Mouse (Mus musculus) lung, postnatal 36 days (tissue): ENCODE results near the gene Aamdc.

Experiments used
- DNase-seq: peaks from one replicate; pipeline ENCODE4 v3.0.0; 2022; ENCODE audit warnings: mixed read lengths

The Aamdc gene

DNA sequence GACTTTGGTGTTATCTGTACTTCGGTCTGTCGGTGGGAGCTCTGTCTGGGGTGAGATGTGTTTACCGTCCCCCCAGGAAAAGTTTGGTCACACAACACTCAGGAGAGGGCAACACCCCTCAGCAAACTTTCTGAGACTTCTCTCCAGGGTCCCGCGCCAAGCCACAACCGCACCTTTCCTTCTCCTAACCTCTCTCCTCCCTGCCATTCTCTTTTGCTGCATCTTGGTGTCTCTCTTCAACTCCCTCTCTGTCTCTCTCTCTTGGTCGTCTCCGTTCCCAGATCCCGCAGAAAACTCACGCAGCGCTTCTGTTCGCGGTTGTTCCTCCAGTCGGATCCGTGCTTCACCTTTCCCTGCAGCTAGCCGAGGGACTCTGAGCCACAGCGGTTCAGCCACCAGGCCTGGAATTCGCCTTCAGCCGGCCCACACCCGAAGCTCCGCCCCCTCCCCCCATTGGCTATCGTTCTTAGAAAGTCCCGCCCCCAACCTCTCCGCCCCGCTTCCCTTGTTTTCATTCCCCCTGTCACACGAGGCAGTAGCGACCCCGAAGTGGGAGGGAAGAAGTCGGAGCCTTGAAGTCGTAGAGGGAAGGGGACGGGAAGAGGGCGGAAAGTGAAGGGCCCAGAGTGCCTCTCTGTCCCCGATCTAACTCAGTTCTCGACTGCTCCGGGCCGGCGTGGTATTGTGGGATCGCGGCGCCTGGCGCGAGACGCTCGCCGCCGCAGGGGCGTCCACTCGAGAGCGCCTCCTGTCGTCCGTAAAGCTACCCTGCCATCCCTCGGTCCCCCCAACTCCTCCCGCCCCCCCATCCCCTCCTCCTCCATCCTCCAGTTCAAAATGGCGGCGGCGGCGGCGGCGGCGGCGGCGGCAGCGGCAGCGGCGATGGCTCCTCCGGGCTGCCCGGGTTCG, at the start of gene Aamdc, which contains the start of gene Rsf1:
Gene Aamdc, minus strand, starts transcription at position 431 of the 909 bp plus-strand sequence.
Gene Rsf1, plus strand, starts transcription at position 823 of the 909 bp plus-strand sequence.
- peak; percentile 97 for DNase-seq

GRCm38 (mm10) chr7:97623402-97623801, 44.1 kb upstream of the Aamdc start:
- DNase-seq = no peak

- DNase-seq = no peak
Measured at GRCm38 (mm10) chr7:97622676-97623075, 43.4 kb upstream of the Aamdc start.

- no peak for DNase-seq
Measured at GRCm38 (mm10) chr7:97621346-97621745, 42.0 kb upstream of the Aamdc start.

DNA sequence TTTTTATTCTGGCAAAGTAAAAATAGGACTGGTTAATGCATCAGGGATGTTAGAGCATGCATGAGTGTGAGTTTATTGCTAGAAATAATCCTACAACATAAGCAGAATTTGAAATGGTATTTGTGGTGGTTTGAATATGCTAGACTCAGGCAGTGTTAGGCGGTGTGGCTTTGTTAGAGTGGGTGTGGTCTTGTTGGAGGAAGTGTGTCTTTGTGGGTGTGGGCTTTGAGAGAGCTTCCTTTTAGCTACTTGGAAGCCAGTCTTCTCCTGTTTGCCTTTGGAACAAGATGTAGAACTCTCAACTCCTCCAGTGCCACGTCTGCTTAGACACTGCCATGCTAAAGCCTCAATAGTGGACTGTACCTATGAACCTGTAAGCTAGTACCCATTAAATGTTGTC, 19.3 kb upstream of the Aamdc start:
- DNase-seq = peak; percentile 37

- DNase-seq = no peak
Measured at GRCm38 (mm10) chr7:97593535-97593934, 14.2 kb upstream of the Aamdc start.

GRCm38 (mm10) chr7:97592396-97592795, 13.1 kb upstream of the Aamdc start:
- DNase-seq = no peak

DNA sequence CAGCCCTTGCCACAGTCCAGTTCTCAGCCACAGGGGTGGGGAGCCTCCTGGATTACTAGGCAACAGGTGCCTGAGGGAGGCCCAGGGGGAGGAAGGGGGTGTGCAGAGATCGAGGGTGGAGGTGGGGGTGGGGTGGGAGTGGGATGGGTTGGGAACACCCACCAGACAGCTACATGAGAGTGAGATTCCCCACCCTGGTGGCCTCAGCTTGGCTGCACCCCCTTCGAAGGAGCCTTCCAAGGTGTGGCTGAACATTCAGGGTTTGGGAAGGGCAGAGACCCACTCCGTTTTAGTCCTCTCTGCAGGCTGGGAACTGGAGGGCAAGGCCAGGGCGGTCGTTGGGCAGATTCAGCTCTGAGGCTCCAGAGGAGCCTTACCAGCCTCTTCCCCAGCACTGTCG, 12.0 kb upstream of the Aamdc start:
- DNase-seq = no peak

DNA sequence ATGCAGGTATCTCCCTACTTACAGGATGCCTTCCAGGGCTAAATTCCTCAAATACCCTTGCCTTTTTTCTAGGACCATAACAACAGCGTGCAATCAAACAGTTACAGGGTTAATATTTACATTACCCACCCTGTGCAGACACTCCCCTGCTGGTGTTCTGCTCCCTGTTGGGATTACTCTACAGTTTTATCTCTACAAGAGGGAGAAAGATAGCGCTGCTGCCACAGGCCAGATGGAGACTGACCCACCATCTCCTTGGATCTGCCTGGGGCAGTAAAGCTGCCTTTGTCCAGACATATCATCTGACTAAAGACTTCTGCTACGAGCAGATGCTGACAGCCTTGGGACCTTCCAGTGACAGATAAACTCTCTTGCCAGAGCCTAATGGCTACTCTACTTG, 11.2 kb upstream of the Aamdc start:
- no peak for DNase-seq

GRCm38 (mm10) chr7:97588506-97588905, 9.2 kb upstream of the Aamdc start:
- no peak for DNase-seq

DNA sequence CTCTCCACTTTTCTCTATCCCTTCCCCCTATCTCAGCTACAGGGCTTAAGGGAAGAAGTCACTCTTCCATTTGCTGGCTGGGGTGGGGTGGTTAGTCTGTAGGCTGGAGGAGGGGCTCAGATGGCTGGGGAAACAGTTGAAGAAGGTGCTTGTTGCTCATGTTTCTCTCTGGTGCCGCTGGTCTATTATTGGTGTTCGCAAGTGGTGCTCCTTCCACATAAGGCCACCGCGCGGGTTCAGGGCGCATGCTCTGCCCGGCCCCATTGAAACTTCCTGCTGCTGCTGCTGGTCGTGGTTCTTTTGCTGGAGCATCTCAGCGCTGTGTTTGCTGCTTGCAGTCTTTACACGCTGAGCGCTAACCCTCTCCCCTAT, 1.5 kb upstream of the Aamdc start:
- peak; percentile 94 for DNase-seq

DNA sequence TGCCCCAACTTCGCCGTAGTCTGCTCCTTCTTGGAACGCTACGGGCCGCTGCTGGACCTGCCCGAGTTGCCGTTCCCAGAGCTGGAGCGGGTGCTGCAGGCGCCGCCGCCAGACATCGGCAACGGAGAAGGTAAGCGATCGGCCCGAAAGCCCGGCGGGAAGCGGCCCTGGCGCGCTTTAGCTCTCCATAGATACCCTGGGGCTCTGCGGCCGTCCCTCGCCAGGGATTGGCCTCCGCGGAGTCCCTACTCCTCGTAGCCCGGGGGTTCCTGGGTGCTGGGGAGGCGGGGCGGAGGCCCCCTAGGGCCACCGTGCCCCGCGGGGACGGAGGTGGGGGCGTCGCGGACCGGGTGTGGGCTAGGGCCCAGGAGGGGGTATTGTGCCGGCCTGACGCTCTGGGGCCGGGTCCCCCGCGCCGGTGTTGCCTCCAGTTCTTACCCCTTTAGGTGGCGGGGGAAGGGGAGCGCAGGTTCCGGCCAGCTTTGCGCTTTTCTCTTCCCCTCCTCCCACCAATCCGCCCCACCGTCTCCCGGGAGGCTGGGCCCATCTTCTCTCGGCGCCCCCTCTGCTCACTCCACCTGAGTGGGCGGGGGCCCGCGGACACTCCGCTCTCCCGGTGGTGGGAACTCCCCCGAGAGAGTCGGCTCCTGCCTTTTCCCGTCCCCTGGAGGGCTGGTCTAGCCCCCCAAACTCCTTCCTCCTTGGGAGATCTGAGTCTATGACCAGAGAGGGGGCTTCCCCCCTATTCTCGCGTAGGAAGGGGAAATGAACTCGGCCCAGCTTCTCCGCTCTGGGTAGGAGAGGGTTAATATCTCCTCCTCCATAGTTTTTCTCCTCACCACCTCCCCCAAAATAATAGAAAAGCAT, 912 bp upstream of the Aamdc start:
- peak; percentile 23 for DNase-seq

- DNase-seq = peak; percentile 39
Measured at GRCm38 (mm10) chr7:97578361-97579066, 783 bp downstream of the Aamdc start.

DNA sequence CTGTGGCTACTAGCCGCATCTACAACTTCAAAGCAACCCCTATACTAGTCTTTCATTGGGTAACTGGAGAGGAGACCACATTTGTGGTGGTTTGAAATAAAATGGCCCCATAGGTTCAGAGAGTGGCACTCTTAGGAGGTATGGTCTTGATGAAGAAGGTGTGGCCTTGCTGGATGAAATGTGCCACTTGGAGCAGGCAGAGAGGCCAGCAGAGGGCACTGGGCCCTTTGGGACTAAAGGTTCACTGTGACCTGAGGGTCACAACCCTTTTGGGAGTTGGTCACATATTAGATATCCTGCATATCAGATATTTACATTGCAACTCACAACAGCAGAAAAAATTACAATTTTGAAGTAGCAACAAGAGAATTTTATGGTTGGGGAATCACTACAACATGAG, 8.9 kb downstream of the Aamdc start:
- DNase-seq = peak; percentile 32

GRCm38 (mm10) chr7:97569372-97569771, 9.9 kb downstream of the Aamdc start:
- DNase-seq = no peak

GRCm38 (mm10) chr7:97563576-97563975, 15.7 kb downstream of the Aamdc start:
- DNase-seq = no peak

GRCm38 (mm10) chr7:97550673-97551072, 28.6 kb downstream of the Aamdc start:
- no peak for DNase-seq

- no peak for DNase-seq
Measured at GRCm38 (mm10) chr7:97549301-97549700, 30.0 kb downstream of the Aamdc start.

GRCm38 (mm10) chr7:97546462-97546861, 32.8 kb downstream of the Aamdc start:
- no peak for DNase-seq

DNA sequence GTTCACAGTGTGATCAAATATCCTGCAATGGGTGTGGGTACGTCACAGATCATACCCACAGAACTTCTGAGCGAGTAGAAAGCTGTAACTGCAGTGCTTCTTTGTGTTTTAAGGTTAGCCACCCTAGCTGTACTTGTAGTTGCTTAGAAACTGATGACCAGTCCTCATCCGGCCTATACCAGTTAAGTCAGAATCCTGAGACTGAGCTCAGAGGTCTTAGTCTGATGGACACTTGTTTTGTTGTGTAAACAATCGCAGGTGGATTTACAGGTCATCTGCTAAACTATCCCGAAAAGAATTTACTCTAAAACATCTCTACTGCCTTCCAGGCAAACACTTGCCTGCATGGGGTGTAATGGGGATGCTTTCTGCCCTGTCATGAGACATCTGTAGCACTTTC, 42.7 kb downstream of the Aamdc start:
- DNase-seq = no peak

DNA sequence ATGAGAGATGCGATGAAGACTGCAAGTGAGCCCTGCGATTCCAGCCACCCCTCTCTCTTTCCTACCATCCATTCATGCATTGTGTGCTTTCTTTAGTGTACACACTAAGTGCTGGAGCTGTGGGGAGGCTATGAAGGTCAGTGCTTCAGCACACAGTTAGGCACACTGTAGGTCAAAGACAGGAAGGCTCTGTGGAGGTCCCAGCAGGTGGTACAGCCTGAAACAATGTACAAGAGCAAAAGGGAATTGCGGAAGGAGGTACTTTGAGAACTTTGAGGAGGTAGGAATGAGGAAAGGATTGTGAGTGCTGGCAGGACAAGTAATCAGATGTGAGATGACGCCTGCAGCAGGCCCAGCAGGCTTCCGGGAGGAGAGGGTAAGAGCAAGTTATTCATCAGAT, 43.8 kb downstream of the Aamdc start:
- DNase-seq = no peak

- DNase-seq = no peak
Measured at GRCm38 (mm10) chr7:97519935-97520334, 59.4 kb downstream of the Aamdc start.

DNA sequence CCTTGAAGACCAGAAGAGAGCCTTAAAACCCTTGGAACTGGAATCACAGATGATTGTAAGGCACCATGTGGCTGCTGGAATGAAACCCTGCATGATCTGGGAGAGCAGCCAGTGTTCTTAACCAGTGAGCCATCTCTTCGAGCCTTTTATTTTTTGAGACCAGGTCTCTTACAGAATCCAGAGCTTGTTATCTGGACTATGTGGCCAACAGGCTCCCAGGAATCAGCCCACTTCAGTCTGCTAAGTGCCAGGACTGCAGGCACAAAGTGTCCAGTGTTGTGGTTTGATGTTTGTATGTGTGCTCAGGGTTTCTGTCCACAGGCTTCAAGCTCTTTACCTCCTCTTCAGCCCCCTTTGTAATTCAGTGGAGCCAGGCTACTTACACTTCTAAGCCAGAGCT, 64.5 kb downstream of the Aamdc start:
- DNase-seq = peak; percentile 72
